Mouse (Mus musculus) spleen, adult 2 months (tissue): Measurements from ENCODE around the gene Gm21304.
"Not testable (repeated sequence)": the region's sequence is repeated elsewhere in the genome, so short reads cannot be mapped to it uniquely, and the experiment has no call there.

Experiments used
- CTCF ChIP-seq: fragments of 200-500 bp; IDR thresholded peaks from 2 replicates; pipeline ENCODE4 v1.5.1; 2011; ENCODE audit warnings: mild to moderate bottlenecking, inconsistent platforms; ENCODE audit not compliant: insufficient read depth, insufficient read length, insufficient replicate concordance; ENCODE audit errors: extremely low read depth
- POLR2A ChIP-seq: fragments of 200-500 bp; IDR thresholded peaks from 2 replicates; pipeline ENCODE4 v1.6.1; 2011; ENCODE audit warnings: low read depth, low read length, inconsistent platforms

- TF ChIP-seq POLR2A, CTCF: not testable (repeated sequence)
These were observed 8.6 kb upstream of the Gm21304 start, which contains the start of gene Gm8764 for GRCm38 (mm10) chr10:104159706-104160105.
